Mouse (Mus musculus): ENCODE data around the gene Polr1d. TPM values are rescaled to one million over a fixed set of nuclear protein-coding genes. Genes with fewer than 3 reads are reported as not detected.

The Polr1d gene
- polyA plus RNA-seq, 2 experiments, result 104 to 148 TPM

- no peak overlapping the region for H3K27ac ChIP-seq (replicated peaks; ENCODE audit: low read depth, low read length)
- peaks cover 15% of the 10 kb centered on the region for H3K36me3 ChIP-seq (ENCODE audit: control insufficient read depth, insufficient read depth, low read length)
- H3K4me2 ChIP-seq (replicated peaks; ENCODE audit: low read depth, low read length, severe bottlenecking), result no peak overlapping the region
- 91% methylated on average over 4 of the region's 4 CpGs for WGBS
- H3K4me1 ChIP-seq (ENCODE audit: control insufficient read depth, insufficient read depth, low read length), result no peaks in the 10 kb centered on the region
- DNase-seq (ENCODE audit: low spot score), result no peak
- H3K9ac ChIP-seq (ENCODE audit: low read depth, low read length, severe bottlenecking), result no peak overlapping the region
- no peak overlapping the region for H3K4me3 ChIP-seq (replicated peaks; ENCODE audit: low read length)
- ATAC-seq (ENCODE audit: low FRiP score, low read depth), result no peak
- no peak for TF ChIP-seq POLR2A (IDR thresholded peaks at IDR 0.05; ENCODE audit: borderline replicate concordance, extremely low read depth, insufficient read depth, insufficient read length)
- H3K9me3 ChIP-seq (ENCODE audit: control insufficient read depth, low read length), result no peaks in the 10 kb centered on the region; the same call in 1 of the 2 replicates
- no peaks in the 10 kb centered on the region for H3K27me3 ChIP-seq (ENCODE audit: control insufficient read depth, insufficient read depth, low read length)
Measured at GRCm38 (mm10) chr5:147115631-147116030, 38.8 kb downstream of the Polr1d start.

- TF ChIP-seq POLR2A (IDR thresholded peaks at IDR 0.05; ENCODE audit: borderline replicate concordance, extremely low read depth, insufficient read depth, insufficient read length), result no peak
- H3K4me3 ChIP-seq (replicated peaks; ENCODE audit: low read length), result no peak overlapping the region
- no peak overlapping the region for H3K9ac ChIP-seq (ENCODE audit: low read depth, low read length, severe bottlenecking)
- peaks cover 6% of the 10 kb centered on the region for H3K36me3 ChIP-seq (ENCODE audit: control insufficient read depth, insufficient read depth, low read length)
- peaks cover 6% of the 10 kb centered on the region; the same call in 1 of the 2 replicates for H3K9me3 ChIP-seq (ENCODE audit: control insufficient read depth, low read length)
- no peak overlapping the region for H3K27ac ChIP-seq (replicated peaks; ENCODE audit: low read depth, low read length)
- no peaks in the 10 kb centered on the region for H3K4me1 ChIP-seq (ENCODE audit: control insufficient read depth, insufficient read depth, low read length)
- no peak overlapping the region for H3K4me2 ChIP-seq (replicated peaks; ENCODE audit: low read depth, low read length, severe bottlenecking)
- no peak for DNase-seq (ENCODE audit: low spot score)
- H3K27me3 ChIP-seq (ENCODE audit: control insufficient read depth, insufficient read depth, low read length), result no peaks in the 10 kb centered on the region
- no peak for ATAC-seq (ENCODE audit: low FRiP score, low read depth)
- 30% methylated on average over 6 of the region's 6 CpGs for WGBS
Measured at GRCm38 (mm10) chr5:147117027-147117426, 40.2 kb downstream of the Polr1d start.

- DNase-seq (ENCODE audit: low spot score) (no peak), ATAC-seq (ENCODE audit: low FRiP score, low read depth) (no peak)
- no peak for TF ChIP-seq POLR2A (IDR thresholded peaks at IDR 0.05; ENCODE audit: borderline replicate concordance, extremely low read depth, insufficient read depth, insufficient read length)
- H3K36me3 ChIP-seq (ENCODE audit: control insufficient read depth, insufficient read depth, low read length), result no peaks in the 10 kb centered on the region
- WGBS, result 90% methylated on average over 4 of the region's 4 CpGs
- no peaks in the 10 kb centered on the region for H3K4me1 ChIP-seq (ENCODE audit: control insufficient read depth, insufficient read depth, low read length)
- peaks cover 6% of the 10 kb centered on the region; the same call in 1 of the 2 replicates for H3K9me3 ChIP-seq (ENCODE audit: control insufficient read depth, low read length)
- no peak overlapping the region for H3K4me3 ChIP-seq (replicated peaks; ENCODE audit: low read length)
- no peaks in the 10 kb centered on the region for H3K27me3 ChIP-seq (ENCODE audit: control insufficient read depth, insufficient read depth, low read length)
- no peak overlapping the region for H3K27ac ChIP-seq (replicated peaks; ENCODE audit: low read depth, low read length)
- H3K9ac ChIP-seq (ENCODE audit: low read depth, low read length, severe bottlenecking), result no peak overlapping the region
- H3K4me2 ChIP-seq (replicated peaks; ENCODE audit: low read depth, low read length, severe bottlenecking), result no peak overlapping the region
Measured at GRCm38 (mm10) chr5:147121146-147121545, 44.3 kb downstream of the Polr1d start.

- Histone ChIP-seq H3K9me3 (ENCODE audit: control insufficient read depth, low read length) (peaks cover 6% of the 10 kb centered on the region; the same call in 1 of the 2 replicates), H3K4me3 (replicated peaks; ENCODE audit: low read length) (no peak overlapping the region), H3K27ac (replicated peaks; ENCODE audit: low read depth, low read length) (no peak overlapping the region), H3K4me1 (ENCODE audit: control insufficient read depth, insufficient read depth, low read length) (no peaks in the 10 kb centered on the region), H3K4me2 (replicated peaks; ENCODE audit: low read depth, low read length, severe bottlenecking) (no peak overlapping the region), H3K9ac (ENCODE audit: low read depth, low read length, severe bottlenecking) (no peak overlapping the region), H3K36me3 (ENCODE audit: control insufficient read depth, insufficient read depth, low read length) (no peaks in the 10 kb centered on the region), H3K27me3 (ENCODE audit: control insufficient read depth, insufficient read depth, low read length) (no peaks in the 10 kb centered on the region)
- DNase-seq (ENCODE audit: low spot score), result no peak
- no peak for ATAC-seq (ENCODE audit: low FRiP score, low read depth)
- no peak for TF ChIP-seq POLR2A (IDR thresholded peaks at IDR 0.05; ENCODE audit: borderline replicate concordance, extremely low read depth, insufficient read depth, insufficient read length)
- WGBS, result 58% methylated on average over 9 of the region's 9 CpGs
Measured at GRCm38 (mm10) chr5:147124794-147125193, 47.9 kb downstream of the Polr1d start.

- no peak for ATAC-seq (ENCODE audit: low FRiP score, low read depth)
- TF ChIP-seq POLR2A (IDR thresholded peaks at IDR 0.05; ENCODE audit: borderline replicate concordance, extremely low read depth, insufficient read depth, insufficient read length), result no peak
- H3K27ac ChIP-seq (replicated peaks; ENCODE audit: low read depth, low read length), result no peak overlapping the region
- no peak overlapping the region for H3K4me3 ChIP-seq (replicated peaks; ENCODE audit: low read length)
- peaks cover 6% of the 10 kb centered on the region; the same call in 1 of the 2 replicates for H3K9me3 ChIP-seq (ENCODE audit: control insufficient read depth, low read length)
- H3K27me3 ChIP-seq (ENCODE audit: control insufficient read depth, insufficient read depth, low read length), result no peaks in the 10 kb centered on the region
- H3K4me1 ChIP-seq (ENCODE audit: control insufficient read depth, insufficient read depth, low read length), result no peaks in the 10 kb centered on the region
- no peak overlapping the region for H3K4me2 ChIP-seq (replicated peaks; ENCODE audit: low read depth, low read length, severe bottlenecking)
- WGBS, result 86% methylated on average over 13 of the region's 13 CpGs
- no peak for DNase-seq (ENCODE audit: low spot score)
- H3K9ac ChIP-seq (ENCODE audit: low read depth, low read length, severe bottlenecking), result no peak overlapping the region
- no peaks in the 10 kb centered on the region for H3K36me3 ChIP-seq (ENCODE audit: control insufficient read depth, insufficient read depth, low read length)
Measured at GRCm38 (mm10) chr5:147125542-147126185, 48.8 kb downstream of the Polr1d start.

Measured in limb, embryonic 14.5 days (tissue).